Mouse (Mus musculus) MEL (cell line): ENCODE measurements around the gene Cabp7. TPM values are rescaled to one million over a fixed set of nuclear protein-coding genes. Genes with fewer than 3 reads are reported as not detected.

ENCODE experiments used
- DNase-seq: peaks from one replicate; pipeline ENCODE4 v3.0.0; 2011; ENCODE audit warnings: low read depth, low spot score
- H3K27ac ChIP-seq: 2 replicates; pipeline ENCODE4 v1.5.1; 2012; ENCODE audit warnings: low read depth, mild to moderate bottlenecking, control low read depth, low read length, moderate library complexity; ENCODE audit not compliant: control insufficient read depth
- H3K27me3 ChIP-seq, 2 experiments: fragments of 150-350 bp in 1 of 2; sonication (generic) in 1 of 2; 2 replicates each; pipeline ENCODE4 v1.6.1; 2012; ENCODE audit warnings: low read length in 2 of 2, mild to moderate bottlenecking in 2 of 2, improper control_type of control experiment in 1 of 2, moderate library complexity in 1 of 2; ENCODE audit not compliant: insufficient read depth in 2 of 2, control insufficient read depth in 1 of 2
- H3K36me3 ChIP-seq, 2 experiments: 2 replicates each; pipeline ENCODE4 v1.6.1; 2012 to 2014; ENCODE audit warnings: low read length in 2 of 2, improper control_type of control experiment in 1 of 2, inconsistent platforms in 1 of 2, mild to moderate bottlenecking in 1 of 2; ENCODE audit not compliant: insufficient read depth in 2 of 2, control insufficient read depth in 1 of 2
- H3K4me1 ChIP-seq, 2 experiments: fragments of 150-350 bp in 1 of 2; sonication (generic) in 1 of 2; 2 replicates each; pipeline ENCODE4 v1.6.1; 2012; ENCODE audit warnings: low read length in 2 of 2, improper control_type of control experiment in 1 of 2, mild to moderate bottlenecking in 1 of 2; ENCODE audit not compliant: insufficient read depth in 2 of 2, control insufficient read depth in 1 of 2
- H3K4me3 ChIP-seq, 2 experiments: fragments of 150-350 bp in 1 of 2; sonication (generic) in 1 of 2; 2 replicates each; pipeline ENCODE4 v1.5.1; 2012; ENCODE audit warnings: low read depth in 2 of 2, low read length in 2 of 2, mild to moderate bottlenecking in 2 of 2, moderate library complexity in 2 of 2, control low read depth in 1 of 2, improper control_type of control experiment in 1 of 2; ENCODE audit not compliant: control insufficient read depth in 1 of 2, insufficient read depth in 1 of 2
- H3K79me2 ChIP-seq: 2 replicates; pipeline ENCODE4 v1.6.1; 2012; ENCODE audit warnings: mild to moderate bottlenecking, low read length, moderate library complexity; ENCODE audit not compliant: control insufficient read depth, poor library complexity, insufficient read depth
- H3K9ac ChIP-seq: 2 replicates; pipeline ENCODE4 v1.6.1; 2012; ENCODE audit warnings: low read depth, mild to moderate bottlenecking, control low read depth, low read length, moderate library complexity; ENCODE audit not compliant: control insufficient read depth, poor library complexity, severe bottlenecking
- H3K9me3 ChIP-seq: fragments of 150-350 bp; sonication (generic); replicated peaks from 2 replicates; pipeline ENCODE4 v1.6.1; 2012; ENCODE audit warnings: mild to moderate bottlenecking, low read length, improper control_type of control experiment, moderate library complexity; ENCODE audit not compliant: insufficient read depth
- BHLHE40 ChIP-seq: IDR thresholded peaks from 2 replicates; pipeline ENCODE4 v1.6.1; 2012; ENCODE audit warnings: low read depth, mild to moderate bottlenecking, inconsistent platforms, low read length, improper control_type of control experiment, borderline replicate concordance
- CHD1 ChIP-seq: IDR thresholded peaks from 2 replicates; pipeline ENCODE4 v1.6.1; 2012; ENCODE audit warnings: low read depth, mild to moderate bottlenecking, inconsistent platforms, low read length, improper control_type of control experiment
- CHD2 ChIP-seq: IDR thresholded peaks from 2 replicates; pipeline ENCODE4 v1.6.1; 2011; ENCODE audit warnings: low read length, improper control_type of control experiment
- CTCF ChIP-seq, 3 experiments: IDR thresholded peaks in 2 of 3; conservative IDR thresholded peaks in 1 of 3; 2 replicates each; pipeline ENCODE4 v1.5.1; 2011 to 2012; ENCODE audit warnings: low read length in 3 of 3, low read depth in 2 of 3, mild to moderate bottlenecking in 2 of 3, improper control_type of control experiment in 1 of 3, inconsistent platforms in 1 of 3, mixed read lengths in 1 of 3, moderate library complexity in 1 of 3; ENCODE audit not compliant: control insufficient read depth in 1 of 3, insufficient read depth in 1 of 3, poor library complexity in 1 of 3, severe bottlenecking in 1 of 3
- ELF1 ChIP-seq: IDR thresholded peaks from 2 replicates; pipeline ENCODE4 v1.6.1; 2014; ENCODE audit warnings: low read depth, mild to moderate bottlenecking, inconsistent platforms, low read length, improper control_type of control experiment, moderate library complexity
- EP300 ChIP-seq, 2 experiments: IDR thresholded peaks; 2 replicates each; pipeline ENCODE4 v1.6.1; 2011; ENCODE audit warnings: improper control_type of control experiment in 2 of 2, low read length in 2 of 2, low read depth in 1 of 2, mild to moderate bottlenecking in 1 of 2
- GABPA ChIP-seq: IDR thresholded peaks from 2 replicates; pipeline ENCODE4 v1.6.1; 2012; ENCODE audit warnings: low read depth, mild to moderate bottlenecking, inconsistent platforms, low read length, improper control_type of control experiment, moderate library complexity
- HCFC1 ChIP-seq: IDR thresholded peaks from 2 replicates; pipeline ENCODE4 v1.6.1; 2012; ENCODE audit warnings: low read depth, mild to moderate bottlenecking, inconsistent platforms, low read length, improper control_type of control experiment, moderate library complexity
- JUND ChIP-seq: IDR thresholded peaks from 2 replicates; pipeline ENCODE4 v1.6.1; 2011; ENCODE audit warnings: low read depth, mild to moderate bottlenecking, improper control_type of control experiment, low read length
- MAFK ChIP-seq: IDR thresholded peaks from 2 replicates; pipeline ENCODE4 v1.6.1; 2011; ENCODE audit warnings: low read depth, mild to moderate bottlenecking, low read length, improper control_type of control experiment, borderline replicate concordance
- MAX ChIP-seq: IDR thresholded peaks from 2 replicates; pipeline ENCODE4 v1.6.1; 2011; ENCODE audit warnings: low read length, improper control_type of control experiment
- MAZ ChIP-seq: IDR thresholded peaks from 2 replicates; pipeline ENCODE4 v1.6.1; 2012; ENCODE audit warnings: low read depth, mild to moderate bottlenecking, inconsistent platforms, low read length, improper control_type of control experiment
- MEF2A ChIP-seq: IDR thresholded peaks from 2 replicates; pipeline ENCODE4 v1.6.1; 2014; ENCODE audit warnings: low read depth, mild to moderate bottlenecking, inconsistent platforms, low read length, improper control_type of control experiment; ENCODE audit not compliant: poor library complexity, insufficient replicate concordance, severe bottlenecking; ENCODE audit errors: extremely low read depth
- MXI1 ChIP-seq: IDR thresholded peaks from 2 replicates; pipeline ENCODE4 v1.6.1; 2011; ENCODE audit warnings: mild to moderate bottlenecking, low read depth, low read length, improper control_type of control experiment
- MYB ChIP-seq: IDR thresholded peaks from 2 replicates; pipeline ENCODE4 v1.6.1; 2011; ENCODE audit warnings: mild to moderate bottlenecking, low read depth, low read length, improper control_type of control experiment
- MYC ChIP-seq: IDR thresholded peaks from 2 replicates; pipeline ENCODE4 v1.6.1; 2011; ENCODE audit warnings: low read depth, mild to moderate bottlenecking, low read length, improper control_type of control experiment, moderate library complexity
- NRF1 ChIP-seq: IDR thresholded peaks from 2 replicates; pipeline ENCODE4 v1.6.1; 2014; ENCODE audit warnings: low read depth, mild to moderate bottlenecking, inconsistent platforms, low read length, improper control_type of control experiment, moderate library complexity; ENCODE audit not compliant: poor library complexity, insufficient read depth, severe bottlenecking
- POLR2A ChIP-seq, 2 experiments: IDR thresholded peaks; 2 replicates each; pipeline ENCODE4 v1.6.1; 2011 to 2012; ENCODE audit warnings: low read length in 2 of 2, mild to moderate bottlenecking in 2 of 2, control low read depth in 1 of 2, improper control_type of control experiment in 1 of 2, low read depth in 1 of 2, moderate library complexity in 1 of 2; ENCODE audit not compliant: control insufficient read depth in 1 of 2, insufficient read depth in 1 of 2, poor library complexity in 1 of 2
- POLR2AphosphoS2 ChIP-seq: IDR thresholded peaks from 2 replicates; pipeline ENCODE4 v1.6.1; 2011; ENCODE audit warnings: low read length, improper control_type of control experiment
- RCOR1 ChIP-seq: IDR thresholded peaks from 2 replicates; pipeline ENCODE4 v1.6.1; 2012; ENCODE audit warnings: low read depth, mild to moderate bottlenecking, inconsistent platforms, low read length, improper control_type of control experiment
- SMC3 ChIP-seq: IDR thresholded peaks from 2 replicates; pipeline ENCODE4 v1.6.1; 2011; ENCODE audit warnings: low read depth, low read length, improper control_type of control experiment
- TAL1 ChIP-seq: IDR thresholded peaks from 2 replicates; pipeline ENCODE4 v1.6.1; 2012; ENCODE audit warnings: mild to moderate bottlenecking, inconsistent platforms, low read length, moderate library complexity, mixed read lengths
- TBP ChIP-seq: IDR thresholded peaks from 2 replicates; pipeline ENCODE4 v1.8.0; 2011; ENCODE audit warnings: low read depth, low read length, improper control_type of control experiment
- UBTF ChIP-seq: IDR thresholded peaks from 2 replicates; pipeline ENCODE4 v1.6.1; 2012; ENCODE audit warnings: low read depth, mild to moderate bottlenecking, inconsistent platforms, low read length, improper control_type of control experiment, moderate library complexity, borderline replicate concordance; ENCODE audit not compliant: insufficient read depth
- USF1 ChIP-seq: IDR thresholded peaks from 2 replicates; pipeline ENCODE4 v1.6.1; 2014; ENCODE audit warnings: low read depth, mild to moderate bottlenecking, inconsistent platforms, low read length, improper control_type of control experiment, moderate library complexity
- USF2 ChIP-seq, 2 experiments: IDR thresholded peaks; 2 replicates each; pipeline ENCODE4 v1.6.1; 2011 to 2012; ENCODE audit warnings: improper control_type of control experiment in 2 of 2, low read length in 2 of 2, borderline replicate concordance in 1 of 2, inconsistent platforms in 1 of 2, low read depth in 1 of 2, mild to moderate bottlenecking in 1 of 2; ENCODE audit not compliant: insufficient read depth in 1 of 2
- ZKSCAN1 ChIP-seq: IDR thresholded peaks from 2 replicates; pipeline ENCODE4 v1.6.1; 2012; ENCODE audit warnings: low read depth, mild to moderate bottlenecking, inconsistent platforms, low read length, improper control_type of control experiment, moderate library complexity
- ZNF384 ChIP-seq: IDR thresholded peaks from 2 replicates; pipeline ENCODE4 v1.6.1; 2012; ENCODE audit warnings: low read depth, mild to moderate bottlenecking, inconsistent platforms, low read length, improper control_type of control experiment
- polyA plus RNA-seq, 2 experiments: library from polyadenylated mRNA; stranded (reverse) in 1 of 2; unstranded in 1 of 2; fragments of >175 nt in 1 of 2; fragments of >200 nt in 1 of 2; gene quantifications; 2 replicates each; pipeline versions ENCODE4 v1.2.1 to v1.2.4; 2012; ENCODE audit warnings: low replicate concordance in 2 of 2, low read depth in 1 of 2; ENCODE audit not compliant: insufficient read length in 2 of 2, insufficient read depth in 1 of 2, missing spikeins in 1 of 2
- total RNA-seq: library from RNA; depleted of rRNA; stranded (reverse); fragments of 300-350 nt; gene quantifications from 2 replicates; pipeline ENCODE4 v1.2.3, GENCODE M21; 2012

Gene Cabp7
- total and polyA plus RNA-seq, 3 experiments = 0.23 TPM; not detected in 2

- no peaks in the 10 kb centered on the region for H3K9me3 ChIP-seq
- no peak for DNase-seq
- no peak for TF ChIP-seq MAZ
- TF ChIP-seq MYB = no peak
- TF ChIP-seq ZKSCAN1 = no peak
- TF ChIP-seq POLR2A (IDR thresholded peaks at IDR 0.05; ENCODE audit: control insufficient read depth in 1 of 2, insufficient read depth in 1 of 2, low read depth in 1 of 2, low read length in 2 of 2, poor library complexity in 1 of 2) = no peak
- no peak for TF ChIP-seq MEF2A
- TF ChIP-seq USF1 = no peak
- no peak for TF ChIP-seq MYC
- TF ChIP-seq ELF1 = no peak
- TF ChIP-seq RCOR1 = no peak
- no peak for TF ChIP-seq USF2 (IDR thresholded peaks at IDR 0.05; ENCODE audit: borderline replicate concordance in 1 of 2, insufficient read depth in 1 of 2, low read depth in 1 of 2, low read length in 2 of 2)
- no peak for TF ChIP-seq SMC3
- no peak for TF ChIP-seq EP300 (IDR thresholded peaks at IDR 0.05; ENCODE audit: low read depth in 1 of 2, low read length in 2 of 2)
- no peak for TF ChIP-seq MXI1
- no peak for TF ChIP-seq BHLHE40
- TF ChIP-seq TAL1 = no peak
- no peaks in the 10 kb centered on the region for H3K79me2 ChIP-seq
- H3K9ac ChIP-seq = no peak overlapping the region
- H3K4me3 ChIP-seq = no peak overlapping the region
- H3K27me3 ChIP-seq = no peaks in the 10 kb centered on the region
- no peaks in the 10 kb centered on the region for H3K36me3 ChIP-seq
- H3K27ac ChIP-seq = no peak overlapping the region
- no peaks in the 10 kb centered on the region for H3K4me1 ChIP-seq
These were observed 26.2 kb downstream of the Cabp7 start for GRCm38 (mm10) chr11:4720393-4720792.

GRCm38 (mm10) chr11:4719961-4720360, 26.6 kb downstream of the Cabp7 start:
- H3K79me2 ChIP-seq = no peaks in the 10 kb centered on the region
- no peak overlapping the region for H3K4me3 ChIP-seq
- no peak for TF ChIP-seq HCFC1
- no peak for TF ChIP-seq ZKSCAN1
- no peak for TF ChIP-seq USF1
- TF ChIP-seq ZNF384 = no peak
- TF ChIP-seq MAFK = no peak
- no peak for TF ChIP-seq NRF1
- no peak for TF ChIP-seq CTCF (IDR thresholded peaks at IDR 0.05 in 2 of 3, conservative IDR thresholded peaks at IDR 0.05 in 1 of 3; ENCODE audit: control insufficient read depth in 1 of 3, insufficient read depth in 1 of 3, low read depth in 2 of 3, low read length in 3 of 3, poor library complexity in 1 of 3, severe bottlenecking in 1 of 3)
- TF ChIP-seq CHD1 = no peak
- no peak for TF ChIP-seq CHD2
- TF ChIP-seq UBTF = no peak
- no peak for TF ChIP-seq TAL1
- TF ChIP-seq MAX = no peak
- TF ChIP-seq MYB = no peak
- TF ChIP-seq MAZ = no peak
- TF ChIP-seq TBP = no peak
- TF ChIP-seq POLR2AphosphoS2 = no peak
- no peak for TF ChIP-seq POLR2A (IDR thresholded peaks at IDR 0.05; ENCODE audit: control insufficient read depth in 1 of 2, insufficient read depth in 1 of 2, low read depth in 1 of 2, low read length in 2 of 2, poor library complexity in 1 of 2)
- no peak for TF ChIP-seq USF2 (IDR thresholded peaks at IDR 0.05; ENCODE audit: borderline replicate concordance in 1 of 2, insufficient read depth in 1 of 2, low read depth in 1 of 2, low read length in 2 of 2)
- TF ChIP-seq JUND = no peak
- TF ChIP-seq GABPA = no peak
- TF ChIP-seq, all 39 proteins: peak for 0
- no peak overlapping the region for H3K27ac ChIP-seq
- no peaks in the 10 kb centered on the region for H3K27me3 ChIP-seq
- H3K9ac ChIP-seq = no peak overlapping the region
- no peaks in the 10 kb centered on the region for H3K36me3 ChIP-seq
- DNase-seq = no peak
- H3K4me1 ChIP-seq = 0 out of 4 replicates have a peak, but pooled peaks cover 0 to under 1% of the 10 kb centered on the region in 2 experiments
- no peaks in the 10 kb centered on the region for H3K9me3 ChIP-seq
